Mouse (Mus musculus) mouse trophoblast stem cell (cell line): Measurements from ENCODE around the gene Eif2s2.

ENCODE experiments used
- in situ Hi-C, 2 experiments: fragments of 300-500 bp; cut with MseI, MboI; formaldehyde crosslinking; loops; 2 replicates in 1 of 2; 3 replicates in 1 of 2; pipeline ENCODE4 v1.15.1; 2025

Eif2s2 gene

GRCm38 (mm10) chr2:154893045-154893385 lies 280 bp upstream of the Eif2s2 start:
- in situ Hi-C loops, result no loop called here

GRCm38 (mm10) chr2:154891585-154891984 lies 1.1 kb downstream of the Eif2s2 start:
- in situ Hi-C loops, result no loop called here

GRCm38 (mm10) chr2:154876621-154877020 lies 16.1 kb downstream of the Eif2s2 start:
- in situ Hi-C loops, result no loop called here

- in situ Hi-C loops, result no loop called here
These were observed 22.6 kb downstream of the Eif2s2 start for GRCm38 (mm10) chr2:154869954-154870641.

- in situ Hi-C loops, result no loop called here
These were observed 24.6 kb downstream of the Eif2s2 start for GRCm38 (mm10) chr2:154868106-154868505.

GRCm38 (mm10) chr2:154865696-154866095 lies 27.0 kb downstream of the Eif2s2 start:
- in situ Hi-C loops, result no loop called here

GRCm38 (mm10) chr2:154863672-154864071 lies 29.1 kb downstream of the Eif2s2 start:
- in situ Hi-C loops, result no loop called here

- in situ Hi-C loops, result no loop called here
These were observed 37.4 kb downstream of the Eif2s2 start for GRCm38 (mm10) chr2:154855383-154855782.

- in situ Hi-C loops, result no loop called here
These were observed 44.6 kb downstream of the Eif2s2 start for GRCm38 (mm10) chr2:154848086-154848485.

GRCm38 (mm10) chr2:154836537-154836936 lies 56.2 kb downstream of the Eif2s2 start:
- in situ Hi-C loops, result no loop called here

GRCm38 (mm10) chr2:154834149-154834865 lies 58.4 kb downstream of the Eif2s2 start:
- in situ Hi-C loops, result no loop called here

GRCm38 (mm10) chr2:154832471-154832870 lies 60.3 kb downstream of the Eif2s2 start:
- in situ Hi-C loops, result no loop called here

- in situ Hi-C loops, result no loop called here
These were observed 65.2 kb downstream of the Eif2s2 start for GRCm38 (mm10) chr2:154827521-154827920.

GRCm38 (mm10) chr2:154826054-154826538 lies 66.6 kb downstream of the Eif2s2 start:
- in situ Hi-C loops, result no loop called here
